Mouse (Mus musculus): ENCODE measurements around the gene Lgr4. TPM values are rescaled to one million over a fixed set of nuclear protein-coding genes. Genes with fewer than 3 reads are reported as not detected.
A peak's percentile ranks its signal among the peaks of the same experiment; 100 is the strongest.

Lgr4 gene
- total and polyA plus RNA-seq, 2 experiments = 16.9 to 53.9 TPM

GRCm38 (mm10) chr2:109984930-109985329 lies 67.5 kb downstream of the Lgr4 start:
- peak; percentile 100 for DNase-seq (ENCODE audit: extremely low read depth, low read depth, low spot score)

DNA sequence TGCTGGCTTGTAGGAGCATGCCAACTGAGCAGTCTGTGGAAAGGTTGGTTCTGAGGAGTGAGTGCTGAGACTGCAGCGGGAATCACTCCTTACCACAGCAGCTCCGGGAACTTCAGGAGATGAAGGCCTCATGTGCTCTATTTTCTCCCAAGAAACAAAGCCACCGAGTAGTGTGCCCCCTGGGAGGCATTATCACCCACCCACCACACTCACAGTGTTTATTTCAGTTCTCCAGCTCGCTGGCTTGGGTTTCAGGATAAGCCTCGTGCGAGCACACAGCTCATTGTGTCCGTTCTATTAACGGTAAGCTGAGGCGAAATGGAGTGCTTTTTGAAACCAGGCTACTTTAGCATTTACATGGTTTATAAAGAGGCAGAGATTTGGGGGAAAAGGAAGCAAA lies 68.1 kb downstream of the Lgr4 start:
- H3K36me3 ChIP-seq (ENCODE audit: control insufficient read depth, insufficient read depth, low read length) = 0 out of 2 replicates have a peak, but pooled peaks cover 1% of the 10 kb centered on the region

More at GRCm38 (mm10) chr2:109984930-109985329, 67.5 kb downstream of the Lgr4 start:
- Histone ChIP-seq H3K79me2 (ENCODE audit: control insufficient read depth, insufficient read depth, low read length) (peaks cover 25% of the 10 kb centered on the region), H3K9ac (ENCODE audit: low read depth, low read length) (peak overlapping the region; percentile 18; the same call in 1 of the 2 replicates), H3K4me3 (ENCODE audit: insufficient read depth, low read depth, low read length) (no peak overlapping the region), H3K27me3 (ENCODE audit: control insufficient read depth, insufficient read depth, low read length) (no peaks in the 10 kb centered on the region), H3K4me1 (ENCODE audit: control insufficient read depth, insufficient read depth, low read length) (peaks cover 44% of the 10 kb centered on the region), H3K36me3 (ENCODE audit: control insufficient read depth, insufficient read depth, low read length) (0 out of 2 replicates have a peak, but pooled peaks cover 1% of the 10 kb centered on the region), H3K27ac (replicated peaks; ENCODE audit: insufficient read depth, low read depth, low read length) (peak overlapping the region; percentile 96)
- TF ChIP-seq CTCF (IDR thresholded peaks at IDR 0.05; ENCODE audit: low read depth, low read length) = no peak
- no peak for TF ChIP-seq POLR2A (IDR thresholded peaks at IDR 0.05; ENCODE audit: extremely low read depth, insufficient read depth, low read length)
- 11% methylated on average over 1 of the region's 1 CpGs for WGBS

DNA sequence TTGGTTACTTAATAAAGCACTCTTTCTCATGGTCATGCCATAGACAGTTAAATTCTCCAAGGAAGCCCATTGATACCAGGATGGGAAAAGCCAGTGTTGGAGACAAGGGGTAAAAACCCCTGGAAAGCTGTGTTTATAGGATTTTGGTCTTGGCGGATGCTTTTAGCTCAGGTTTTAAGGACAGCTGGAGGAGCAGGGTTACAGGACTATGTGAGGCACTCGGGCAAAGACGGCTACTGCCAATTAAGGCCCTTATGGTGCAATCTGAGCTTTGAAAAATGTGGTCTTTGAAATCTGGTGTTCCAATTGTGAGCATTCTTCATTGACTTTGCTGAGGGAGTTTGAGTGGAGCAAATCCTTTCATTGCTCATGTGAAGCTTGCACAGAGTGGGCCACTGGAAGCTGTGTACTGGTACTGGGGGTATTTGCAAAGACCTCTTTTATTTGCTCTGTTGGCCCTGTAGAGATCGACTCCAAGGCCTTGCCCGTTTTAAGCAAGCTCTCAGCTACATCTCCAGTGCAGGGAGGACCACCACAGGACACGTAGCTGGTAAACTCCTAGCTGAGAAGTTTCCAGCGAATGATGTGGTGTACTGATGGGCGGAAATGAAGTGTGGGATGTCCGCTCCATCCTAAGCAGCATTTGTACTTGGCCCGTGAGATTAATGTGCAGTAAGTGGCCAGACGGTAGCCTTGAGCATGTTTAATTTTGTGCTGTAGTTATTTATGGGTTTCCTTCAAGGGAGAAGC lies 68.8 kb downstream of the Lgr4 start:
- peaks cover 38% of the 10 kb centered on the region for H3K4me1 ChIP-seq (ENCODE audit: control insufficient read depth, insufficient read depth, low read length)
- H3K36me3 ChIP-seq (ENCODE audit: control insufficient read depth, insufficient read depth, low read length) = 0 out of 2 replicates have a peak, but pooled peaks cover 1% of the 10 kb centered on the region
- no peaks in the 10 kb centered on the region for H3K27me3 ChIP-seq (ENCODE audit: control insufficient read depth, insufficient read depth, low read length)
- H3K9ac ChIP-seq (ENCODE audit: low read depth, low read length) = peak overlapping the region; percentile 14; the same call in 1 of the 2 replicates
- H3K4me3 ChIP-seq (ENCODE audit: insufficient read depth, low read depth, low read length) = no peak overlapping the region
- 61% methylated on average over 11 of the region's 11 CpGs for WGBS
- peak; percentile 85 for DNase-seq (ENCODE audit: extremely low read depth, low read depth, low spot score)
- H3K79me2 ChIP-seq (ENCODE audit: control insufficient read depth, insufficient read depth, low read length) = peaks cover 24% of the 10 kb centered on the region
- TF ChIP-seq POLR2A (IDR thresholded peaks at IDR 0.05; ENCODE audit: extremely low read depth, insufficient read depth, low read length) (no peak), CTCF (IDR thresholded peaks at IDR 0.05; ENCODE audit: low read depth, low read length) (no peak)
- H3K27ac ChIP-seq (replicated peaks; ENCODE audit: insufficient read depth, low read depth, low read length) = peak overlapping the region; percentile 96

More for the DNA sequence above, 68.1 kb downstream of the Lgr4 start:
- Histone ChIP-seq H3K9ac (ENCODE audit: low read depth, low read length) (peak overlapping the region; percentile 33; the same call in 1 of the 2 replicates), H3K4me3 (ENCODE audit: insufficient read depth, low read depth, low read length) (no peak overlapping the region), H3K27ac (replicated peaks; ENCODE audit: insufficient read depth, low read depth, low read length) (peak overlapping the region; percentile 96), H3K79me2 (ENCODE audit: control insufficient read depth, insufficient read depth, low read length) (peaks cover 23% of the 10 kb centered on the region), H3K4me1 (ENCODE audit: control insufficient read depth, insufficient read depth, low read length) (peaks cover 41% of the 10 kb centered on the region), H3K27me3 (ENCODE audit: control insufficient read depth, insufficient read depth, low read length) (no peaks in the 10 kb centered on the region)
- WGBS = 48% methylated on average over 9 of the region's 9 CpGs
- TF ChIP-seq CTCF (IDR thresholded peaks at IDR 0.05; ENCODE audit: low read depth, low read length) (no peak), POLR2A (IDR thresholded peaks at IDR 0.05; ENCODE audit: extremely low read depth, insufficient read depth, low read length) (no peak)
- DNase-seq (ENCODE audit: extremely low read depth, low read depth, low spot score) = no peak

- TF ChIP-seq POLR2A (IDR thresholded peaks at IDR 0.05; ENCODE audit: extremely low read depth, insufficient read depth, low read length) = no peak
- no peak for TF ChIP-seq CTCF (IDR thresholded peaks at IDR 0.05; ENCODE audit: low read depth, low read length)
- H3K4me1 ChIP-seq (ENCODE audit: control insufficient read depth, insufficient read depth, low read length) = peaks cover 29% of the 10 kb centered on the region
- no peak for DNase-seq (ENCODE audit: extremely low read depth, low read depth, low spot score)
These were observed 70.5 kb downstream of the Lgr4 start for GRCm38 (mm10) chr2:109987946-109988345.

GRCm38 (mm10) chr2:109989196-109989595 lies 71.7 kb downstream of the Lgr4 start:
- H3K4me1 ChIP-seq (ENCODE audit: control insufficient read depth, insufficient read depth, low read length) = peaks cover 24% of the 10 kb centered on the region
- no peak for TF ChIP-seq POLR2A (IDR thresholded peaks at IDR 0.05; ENCODE audit: extremely low read depth, insufficient read depth, low read length)
- TF ChIP-seq CTCF (IDR thresholded peaks at IDR 0.05; ENCODE audit: low read depth, low read length) = no peak
- no peak overlapping the region for H3K27ac ChIP-seq (replicated peaks; ENCODE audit: insufficient read depth, low read depth, low read length)

More at GRCm38 (mm10) chr2:109987946-109988345, 70.5 kb downstream of the Lgr4 start:
- H3K36me3 ChIP-seq (ENCODE audit: control insufficient read depth, insufficient read depth, low read length) = 0 out of 2 replicates have a peak, but pooled peaks cover 1% of the 10 kb centered on the region
- H3K79me2 ChIP-seq (ENCODE audit: control insufficient read depth, insufficient read depth, low read length) = peaks cover 19% of the 10 kb centered on the region; the same call in 1 of the 2 replicates
- WGBS = 92% methylated on average over 5 of the region's 5 CpGs
- no peak overlapping the region for H3K9ac ChIP-seq (ENCODE audit: low read depth, low read length)
- H3K4me3 ChIP-seq (ENCODE audit: insufficient read depth, low read depth, low read length) = no peak overlapping the region
- H3K27ac ChIP-seq (replicated peaks; ENCODE audit: insufficient read depth, low read depth, low read length) = no peak overlapping the region
- no peaks in the 10 kb centered on the region for H3K27me3 ChIP-seq (ENCODE audit: control insufficient read depth, insufficient read depth, low read length)

More at GRCm38 (mm10) chr2:109989196-109989595, 71.7 kb downstream of the Lgr4 start:
- Histone ChIP-seq H3K79me2 (ENCODE audit: control insufficient read depth, insufficient read depth, low read length) (peaks cover 19% of the 10 kb centered on the region; the same call in 1 of the 2 replicates), H3K27me3 (ENCODE audit: control insufficient read depth, insufficient read depth, low read length) (no peaks in the 10 kb centered on the region), H3K9ac (ENCODE audit: low read depth, low read length) (no peak overlapping the region), H3K36me3 (ENCODE audit: control insufficient read depth, insufficient read depth, low read length) (0 out of 2 replicates have a peak, but pooled peaks cover 1% of the 10 kb centered on the region), H3K4me3 (ENCODE audit: insufficient read depth, low read depth, low read length) (no peak overlapping the region)
- DNase-seq (ENCODE audit: extremely low read depth, low read depth, low spot score) = no peak
- WGBS = 64% methylated on average over 3 of the region's 3 CpGs

All from liver, adult 2 months (tissue).